Mouse (Mus musculus) Patski (cell line): ENCODE data around the gene M1ap. TPM values are rescaled to one million over a fixed set of nuclear protein-coding genes. Genes with fewer than 3 reads are reported as not detected.

ENCODE experiments used
- ATAC-seq: fragments of 100-300 bp; one replicate; pipeline ENCODE4 v1.8.0; 2021
- CTCF ChIA-PET: fragments of 350-600 bp; sonication (Branson Sonifier 250); formaldehyde crosslinking; loops from one replicate; lab custom pipeline; 2022; ENCODE audit warnings: inconsistent platforms; lab: Charles Lee
- POLR2A ChIA-PET: fragments of 350-600 bp; sonication (Branson Sonifier 250); formaldehyde crosslinking; loops from one replicate; lab custom pipeline; 2022; ENCODE audit warnings: antibody characterized with exemption, inconsistent platforms; lab: Charles Lee
- DNase-seq: peaks from one replicate; pipeline ENCODE4 v3.0.0-alpha.2; 2011; ENCODE audit warnings: low read depth, low spot score
- H3K27me3 ChIP-seq: fragments of 371-371 bp; one replicate; pipeline ENCODE4 v1.5.1; 2021
- CTCF ChIP-seq: fragments of 100-300 bp; IDR thresholded peaks from one replicate; pipeline ENCODE4 v1.5.1; 2021
- in situ Hi-C: fragments of 300-500 bp; cut with MboI; formaldehyde crosslinking; loops from 3 replicates; pipeline ENCODE4 v1.11.1; 2018; ENCODE audit warnings: low pct_unique_long_range_greater_than_20kb, mixed read lengths
- polyA plus RNA-seq: library from polyadenylated mRNA; unstranded; gene quantifications from one replicate; pipeline ENCODE4 v1.2.3, GENCODE M21; 2021

M1ap gene
- polyA plus RNA-seq, 1 experiment from 2014 or later, result not detected

DNA sequence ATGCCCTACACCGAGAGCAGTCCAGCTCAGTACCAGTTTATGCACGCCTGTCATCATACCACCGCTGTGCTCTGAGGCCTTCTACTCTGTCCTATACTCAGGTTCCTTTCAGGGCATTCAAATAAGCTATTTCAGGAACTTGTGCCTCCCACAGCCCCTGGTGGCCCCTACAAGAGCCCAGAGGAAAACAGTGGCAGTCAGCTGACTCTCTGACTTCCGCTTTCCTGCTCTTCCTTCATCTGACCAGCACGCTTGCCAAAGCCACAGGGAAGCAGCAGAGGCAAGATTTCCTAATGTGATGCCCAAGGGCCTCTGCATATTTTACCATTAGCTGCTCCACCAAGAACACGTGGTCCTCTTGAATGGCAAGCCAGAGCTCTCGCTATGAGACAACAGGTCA lies 58.2 kb downstream of the M1ap start:
- TF ChIP-seq CTCF, result no peak
- ATAC-seq (no peak), DNase-seq (no peak)
- POLR2A ChIA-PET, result interaction anchor here (1.4 kb wide), 1 partner anchor 17 kb away, joined by 3 read pairs; no protein-coding TSS in a partner anchor
- in situ Hi-C loops, result no loop called here
- H3K27me3 ChIP-seq, result no peaks in the 10 kb centered on the region
- CTCF ChIA-PET, result interaction anchor here (0.8 to 2.4 kb wide), 3 partner anchors 8 to 97 kb away, joined by 3 to 14 read pairs (median 5); partner anchors contain the start of genes Ccdc142 and Gm42688

- POLR2A ChIA-PET, result interaction anchor here (0.6 kb wide), 2 partner anchors 71 to 163 kb away, joined by 3 to 4 read pairs; no protein-coding TSS in a partner anchor
- CTCF ChIA-PET, result interaction anchor here (0.8 to 2.4 kb wide), 3 partner anchors 9 to 96 kb away, joined by 3 to 14 read pairs (median 5); partner anchors contain the start of genes Ccdc142 and Gm42688
- no peak for ATAC-seq
- no peak for TF ChIP-seq CTCF
- H3K27me3 ChIP-seq, result no peaks in the 10 kb centered on the region
- in situ Hi-C loops, result no loop called here
- no peak for DNase-seq
Observed at GRCm38 (mm10) chr6:83005444-83006011, 58.8 kb downstream of the M1ap start.

GRCm38 (mm10) chr6:83006114-83006513 lies 59.4 kb downstream of the M1ap start:
- ChIA-PET POLR2A (interaction anchor here (0.6 kb wide), 1 partner anchor 70 kb away, joined by 3 read pairs; no protein-coding TSS in a partner anchor), CTCF (interaction anchor here (2.0 to 2.4 kb wide), 2 partner anchors 9 to 96 kb away, joined by 5 to 14 read pairs; partner anchors contain the start of genes Ccdc142 and Gm42688)
- DNase-seq, result no peak
- no peak for TF ChIP-seq CTCF
- ATAC-seq, result no peak
- in situ Hi-C loops, result no loop called here
- H3K27me3 ChIP-seq, result no peaks in the 10 kb centered on the region

GRCm38 (mm10) chr6:83008659-83009058 lies 62.0 kb downstream of the M1ap start:
- ATAC-seq (no peak), DNase-seq (no peak)
- ChIA-PET CTCF (interaction anchor here (2.0 kb wide), 1 partner anchor 12 kb away, joined by 4 read pairs; no protein-coding TSS in a partner anchor), POLR2A (no interaction called here)
- H3K27me3 ChIP-seq, result no peaks in the 10 kb centered on the region
- TF ChIP-seq CTCF, result no peak
- in situ Hi-C loops, result no loop called here

- POLR2A ChIA-PET, result no interaction called here
- no peak for TF ChIP-seq CTCF
- CTCF ChIA-PET, result no interaction called here
- ATAC-seq (no peak), DNase-seq (no peak)
- in situ Hi-C loops, result no loop called here
- H3K27me3 ChIP-seq, result no peaks in the 10 kb centered on the region
Observed at GRCm38 (mm10) chr6:83010010-83010409, 63.3 kb downstream of the M1ap start.

DNA sequence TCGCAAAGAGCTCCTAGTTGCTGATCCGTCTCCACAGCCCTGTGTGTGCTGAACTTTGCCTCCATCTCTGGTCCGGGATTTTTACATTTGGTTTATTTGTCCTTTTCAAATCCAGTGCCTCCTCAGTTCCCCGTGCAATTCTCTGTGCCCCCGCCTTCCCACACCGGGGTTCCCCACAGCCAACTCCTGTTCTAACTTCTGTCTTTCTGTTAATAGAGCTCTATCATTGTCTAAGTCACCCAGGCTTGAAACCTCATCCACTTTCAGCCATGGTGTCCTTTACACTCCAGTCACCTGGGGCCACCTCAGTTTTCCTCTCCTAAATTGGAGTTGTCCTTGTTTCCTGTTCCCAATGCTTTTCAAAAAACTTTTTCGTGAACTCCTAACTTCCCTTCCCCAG lies 64.6 kb downstream of the M1ap start:
- CTCF ChIA-PET, result no interaction called here
- POLR2A ChIA-PET, result interaction anchor here (0.7 kb wide), 1 partner anchor 10 kb away, joined by 3 read pairs; no protein-coding TSS in a partner anchor
- H3K27me3 ChIP-seq, result no peaks in the 10 kb centered on the region
- ATAC-seq (no peak), DNase-seq (no peak)
- in situ Hi-C loops, result no loop called here
- no peak for TF ChIP-seq CTCF

DNA sequence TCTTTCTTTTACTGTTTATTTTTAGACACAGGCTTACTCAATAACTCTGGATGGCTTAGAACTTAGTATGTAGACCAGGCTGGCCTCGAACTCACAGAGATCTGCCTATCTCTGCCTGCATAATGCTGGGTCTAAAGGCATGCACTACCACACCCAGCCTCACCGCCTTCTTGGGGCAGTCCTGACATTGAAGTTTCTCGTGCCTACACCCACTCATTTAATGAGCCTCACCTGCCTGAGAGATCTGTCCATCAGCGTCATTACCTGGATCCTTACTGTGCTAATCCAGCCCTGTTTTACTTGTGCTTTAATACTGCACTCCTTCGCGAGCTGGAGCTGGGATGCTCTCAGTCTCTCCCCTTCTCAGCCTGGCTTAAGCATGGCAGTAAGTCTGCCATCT lies 65.1 kb downstream of the M1ap start:
- CTCF ChIA-PET, result no interaction called here
- ATAC-seq, result no peak
- H3K27me3 ChIP-seq, result no peaks in the 10 kb centered on the region
- POLR2A ChIA-PET, result no interaction called here
- in situ Hi-C loops, result no loop called here
- DNase-seq, result no peak
- no peak for TF ChIP-seq CTCF

- TF ChIP-seq CTCF, result no peak
Observed at GRCm38 (mm10) chr6:83013444-83013843, 66.7 kb downstream of the M1ap start.

GRCm38 (mm10) chr6:83014482-83015466 lies 68.1 kb downstream of the M1ap start:
- POLR2A ChIA-PET, result no interaction called here
- no peaks in the 10 kb centered on the region for H3K27me3 ChIP-seq
- in situ Hi-C loops, result no loop called here
- no peak for DNase-seq
- TF ChIP-seq CTCF, result no peak
- no peak for ATAC-seq
- CTCF ChIA-PET, result interaction anchor here (0.5 to 2.9 kb wide), 4 partner anchors 13 to 947 kb away, joined by 3 to 16 read pairs (median 3); no protein-coding TSS in a partner anchor

More at GRCm38 (mm10) chr6:83013444-83013843, 66.7 kb downstream of the M1ap start:
- in situ Hi-C loops, result no loop called here
- ChIA-PET POLR2A (no interaction called here), CTCF (interaction anchor here (2.9 kb wide), 1 partner anchor 16 kb away, joined by 16 read pairs; no protein-coding TSS in a partner anchor)
- H3K27me3 ChIP-seq, result no peaks in the 10 kb centered on the region
- DNase-seq (no peak), ATAC-seq (no peak)

DNA sequence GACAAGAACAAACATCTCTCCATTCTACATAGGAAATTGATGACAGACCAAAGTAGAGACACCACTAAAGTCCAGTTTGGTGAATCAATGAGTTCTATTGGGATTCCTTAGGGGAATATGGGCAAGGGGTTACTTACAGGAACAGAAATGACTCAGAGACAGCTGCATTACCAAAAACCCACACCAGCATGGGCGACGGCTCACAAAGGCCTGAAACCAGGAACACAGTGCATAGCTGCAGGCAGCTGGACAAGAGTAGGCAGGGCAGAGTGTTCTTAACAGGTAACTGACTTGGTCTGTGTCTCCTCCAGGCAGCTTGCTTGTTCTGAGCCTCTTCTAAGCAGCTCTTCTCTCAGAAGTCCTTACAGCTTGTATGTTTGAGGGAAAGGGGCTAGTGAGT lies 69.0 kb downstream of the M1ap start:
- ChIA-PET POLR2A (no interaction called here), CTCF (interaction anchor here (1.0 to 2.9 kb wide), 2 partner anchors 19 to 68 kb away, joined by 3 to 16 read pairs; no protein-coding TSS in a partner anchor)
- DNase-seq (no peak), ATAC-seq (no peak)
- no peak for TF ChIP-seq CTCF
- in situ Hi-C loops, result no loop called here
- H3K27me3 ChIP-seq, result no peaks in the 10 kb centered on the region
